In genomic region chr17:24730787-24731186, GRCm38 (mm10) we compare ENCODE assay signal across 34 mouse cellular contexts. TPM values are rescaled to one million over a fixed set of nuclear protein-coding genes. Genes with fewer than 3 reads are reported as not detected.
"Had no signal": no experiment of that assay in that cellular context is flagged by ENCODE, and none has a peak within 500 bp of the region (broad histone marks: within the 10 kb centered on the region; RNA-seq: fewer than 3 reads in every experiment).

No protein-coding gene starts in this region.

- H3K4me3 ChIP-seq: heart, embryonic 13.5 days; heart, embryonic 15.5 days; hindbrain, embryonic 13.5 days; hindbrain, embryonic 15.5 days; kidney, embryonic 15.5 days; limb, embryonic 13.5 days; limb, embryonic 15.5 days; liver, embryonic 12.5 days had no signal

- H3K27ac ChIP-seq: heart, embryonic 13.5 days; heart, embryonic 15.5 days; hindbrain, embryonic 13.5 days; hindbrain, embryonic 15.5 days; hindbrain, postnatal 0 days; kidney, embryonic 15.5 days; limb, embryonic 13.5 days; limb, embryonic 15.5 days; liver, embryonic 12.5 days; liver, embryonic 14.5 days had no signal

- DNase-seq: gastrocnemius, postnatal 14 days; gastrocnemius, postnatal 36 days; heart, adult 18-20 months; heart, postnatal 14 days; heart, postnatal 36 days; kidney, adult 11 months; kidney, adult 2 months; kidney, adult 9 months; kidney, postnatal 14 days; kidney, postnatal 36 days; layer of hippocampus, adult 9-11 months; layer of hippocampus, postnatal 36 days; left cerebral cortex, postnatal 4 days had no signal

- H3K9ac ChIP-seq: heart, embryonic 13.5 days; heart, embryonic 15.5 days; hindbrain, embryonic 13.5 days; hindbrain, embryonic 15.5 days; kidney, embryonic 15.5 days; limb, embryonic 13.5 days; limb, embryonic 15.5 days; liver, embryonic 12.5 days; liver, embryonic 14.5 days had no signal

- ATAC-seq: hindbrain, postnatal 0 days; intestine, embryonic 16.5 days; liver, embryonic 12.5 days had no signal

- H3K4me2 ChIP-seq: heart, embryonic 11.5 days; heart, embryonic 13.5 days; heart, embryonic 15.5 days; hindbrain, embryonic 13.5 days; hindbrain, embryonic 15.5 days; kidney, embryonic 15.5 days; limb, embryonic 13.5 days; limb, embryonic 15.5 days; liver, embryonic 12.5 days had no signal

- H3K36me3 ChIP-seq: heart, embryonic 13.5 days; heart, embryonic 15.5 days; hindbrain, embryonic 13.5 days; hindbrain, embryonic 15.5 days; kidney, embryonic 15.5 days; limb, embryonic 13.5 days; limb, embryonic 15.5 days; liver, embryonic 12.5 days had no signal

- H3K27me3 ChIP-seq: heart, embryonic 15.5 days; hindbrain, embryonic 15.5 days; kidney, embryonic 15.5 days; limb, embryonic 15.5 days had no signal

- H3K9me3 ChIP-seq: heart, embryonic 13.5 days; heart, embryonic 15.5 days; hindbrain, embryonic 13.5 days; hindbrain, embryonic 15.5 days; kidney, embryonic 15.5 days; limb, embryonic 13.5 days; limb, embryonic 15.5 days; liver, embryonic 12.5 days had no signal

RNA-seq across cellular contexts. Expression of gene Rpl3l, which starts 3.2 kb away (rescaled TPM):
- total RNA-seq: hematopoietic stem cell, adult 5-6 weeks; left cerebral cortex, postnatal 4 days had no signal
- polyA plus RNA-seq: hindbrain, embryonic 11.5 days; hindbrain, embryonic 13.5 days; hindbrain, embryonic 15.5 days; intestine, embryonic 14.5 days; intestine, embryonic 16.5 days; kidney, embryonic 15.5 days; limb, embryonic 11.5 days; limb, embryonic 13.5 days; limb, embryonic 15.5 days; liver, adult 2 months; liver, embryonic 12.5 days had no signal

RNA-seq across cellular contexts. Expression of gene Rnf151, which starts 12.9 kb away (rescaled TPM):
- total RNA-seq: gastrocnemius, adult 18-20 months; gastrocnemius, postnatal 14 days; gastrocnemius, postnatal 36 days; heart, adult 18-20 months; heart, postnatal 14 days; heart, postnatal 36 days; hematopoietic stem cell, adult 5-6 weeks; hindbrain, postnatal 0 days; layer of hippocampus, postnatal 14 days; layer of hippocampus, postnatal 36 days; left cerebral cortex, postnatal 25 days; left cerebral cortex, postnatal 4 days; liver, adult 2 months had no signal
- polyA plus RNA-seq: heart, embryonic 11.5 days; heart, embryonic 13.5 days; heart, embryonic 15.5 days; heart, postnatal 0 days; hindbrain, embryonic 11.5 days; hindbrain, embryonic 15.5 days; hindbrain, postnatal 0 days; intestine, embryonic 16.5 days; kidney, embryonic 15.5 days; limb, embryonic 11.5 days; limb, embryonic 13.5 days; liver, adult 2 months had no signal
